Mouse (Mus musculus) gastrocnemius, postnatal 4 days (tissue): Measurements from ENCODE around the gene Cdon. TPM values are rescaled to one million over a fixed set of nuclear protein-coding genes. Genes with fewer than 3 reads are reported as not detected.

Experiments
- DNase-seq, 2 experiments: peaks; one replicate each; pipeline ENCODE4 v3.0.0; 2021 to 2022; ENCODE audit warnings: low spot score in 2 of 2, mixed read lengths in 2 of 2
- total RNA-seq, 2 experiments: library from RNA; stranded (reverse); gene quantifications; 2 replicates each; pipeline ENCODE4 v1.2.3; 2021

Cdon gene
- total RNA-seq, 2 experiments from 2014 or later, result 62.0 to 63.2 TPM

DNA sequence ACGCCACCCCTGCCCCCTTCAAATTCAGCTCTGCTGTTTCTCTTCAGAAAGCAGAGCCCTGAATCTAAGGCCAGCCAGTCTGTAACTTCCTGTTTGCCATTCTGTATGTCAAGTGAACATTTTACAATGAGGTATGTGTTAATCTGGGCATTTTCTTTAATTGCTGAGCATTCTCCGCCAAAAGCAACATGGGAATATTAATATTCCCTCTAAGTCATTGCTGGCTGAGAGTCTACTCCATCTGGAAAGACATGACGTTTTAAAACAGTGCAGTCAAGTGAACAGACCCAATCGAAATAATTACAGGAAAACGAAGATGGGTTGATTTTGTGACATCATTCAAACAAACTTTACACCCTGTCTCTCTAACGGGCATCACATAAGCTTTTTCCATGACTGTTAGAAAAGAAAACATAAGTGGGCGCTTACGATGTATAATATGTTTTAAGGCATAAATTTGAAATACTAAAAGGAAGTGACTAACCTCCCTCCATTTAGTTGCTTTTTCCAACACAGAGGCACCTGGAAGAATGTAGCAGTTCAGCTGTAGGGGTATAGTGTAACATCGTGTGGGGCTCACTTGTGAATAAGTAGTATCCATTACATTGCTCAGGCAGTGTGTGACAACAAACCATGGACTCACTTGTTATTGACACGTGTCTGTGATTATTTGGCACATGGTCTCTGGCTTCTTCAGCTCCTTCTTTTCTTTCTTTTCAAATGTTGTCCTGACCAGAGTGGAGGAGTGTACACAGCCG is 70.4 kb downstream of the Cdon start:
- DNase-seq, result no peak

DNA sequence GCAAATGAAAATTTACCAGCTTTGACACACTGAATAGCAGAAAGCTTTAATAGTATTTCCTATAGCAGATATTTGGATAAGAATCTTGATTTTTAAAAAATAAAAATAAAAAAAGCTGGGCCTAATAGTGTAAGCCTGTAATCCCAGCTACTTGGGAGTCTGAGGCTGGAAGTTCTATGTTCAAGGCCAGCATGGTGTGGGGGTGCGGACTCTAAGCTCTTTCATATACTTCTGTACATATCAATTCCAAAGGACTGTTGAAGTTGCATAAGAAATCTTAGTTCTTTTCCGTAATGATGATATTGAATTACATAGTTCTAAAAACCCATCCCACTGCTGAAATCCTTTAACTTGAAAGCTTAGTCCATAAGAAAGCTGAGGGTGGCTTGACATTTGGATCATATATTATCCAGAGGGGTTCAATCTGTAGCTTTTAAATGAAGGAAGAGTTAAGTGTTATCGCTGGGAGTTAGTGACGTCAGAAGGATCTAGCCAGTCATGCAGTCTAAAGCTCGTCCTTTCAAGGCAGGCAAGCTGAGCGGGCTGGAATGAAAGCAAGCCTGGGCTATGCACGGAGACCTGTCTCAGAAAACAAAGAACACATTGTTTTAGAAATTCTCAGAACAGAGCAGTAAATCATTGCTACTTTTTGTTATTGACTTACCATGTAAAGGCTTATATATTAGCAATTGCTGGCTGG is 72.3 kb downstream of the Cdon start:
- no peak for DNase-seq

DNA sequence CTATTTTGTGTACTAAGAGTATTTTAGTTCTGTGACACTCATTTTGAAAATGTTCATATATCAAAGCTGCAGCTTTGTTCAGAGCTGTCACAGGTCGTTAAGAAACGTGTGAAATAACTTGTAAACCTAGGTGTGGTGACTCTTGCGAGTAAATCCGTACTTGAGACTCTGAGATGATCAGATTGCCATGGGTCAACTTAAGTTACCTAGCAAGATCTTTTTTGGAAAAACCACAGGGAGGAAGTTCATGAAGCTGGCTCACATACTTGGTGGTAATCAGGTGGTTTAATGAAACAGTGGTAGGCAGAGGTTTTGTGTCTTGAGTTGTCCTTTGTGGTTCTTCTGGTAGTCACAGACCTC is 72.8 kb downstream of the Cdon start:
- DNase-seq, result no peak

DNA sequence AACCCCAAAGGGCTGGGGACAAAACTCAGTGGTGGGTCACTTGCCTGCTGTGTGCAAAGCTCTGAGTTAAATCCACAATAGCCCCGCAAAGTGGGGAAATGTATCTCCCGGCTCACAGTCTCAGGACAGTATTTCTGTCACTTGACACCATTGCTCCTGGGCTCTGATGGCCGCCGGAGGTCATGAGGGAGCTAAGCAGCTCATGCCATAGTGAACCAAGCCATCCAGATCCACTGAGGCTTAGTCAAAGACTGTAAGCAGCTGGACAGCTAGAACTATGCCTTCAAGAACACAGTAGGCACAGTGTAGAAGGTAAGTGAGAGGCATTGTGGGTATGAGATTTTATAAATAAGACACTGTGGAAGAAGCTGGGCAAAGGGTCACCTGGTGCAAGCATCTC is 74.0 kb downstream of the Cdon start:
- DNase-seq, result no peak

DNA sequence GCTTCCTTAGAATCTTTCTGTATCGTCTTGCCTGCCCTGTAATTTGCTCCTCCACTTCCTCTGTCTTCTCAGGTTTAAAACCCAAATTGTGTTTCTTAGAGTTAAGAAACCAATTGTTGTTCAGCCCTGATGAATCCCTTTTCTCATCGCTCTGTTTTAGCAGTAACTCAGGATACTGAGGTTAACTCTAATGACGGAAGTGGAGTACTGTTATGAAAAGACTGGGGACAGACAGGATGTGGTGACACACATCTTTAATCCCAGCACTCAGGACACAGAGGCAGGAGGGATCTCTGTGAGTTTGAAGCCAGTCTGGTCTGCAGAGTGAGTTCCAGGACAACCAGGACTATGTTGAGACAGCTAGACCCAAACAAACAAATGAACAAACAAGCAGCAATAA is 74.5 kb downstream of the Cdon start:
- DNase-seq, result no peak

DNA sequence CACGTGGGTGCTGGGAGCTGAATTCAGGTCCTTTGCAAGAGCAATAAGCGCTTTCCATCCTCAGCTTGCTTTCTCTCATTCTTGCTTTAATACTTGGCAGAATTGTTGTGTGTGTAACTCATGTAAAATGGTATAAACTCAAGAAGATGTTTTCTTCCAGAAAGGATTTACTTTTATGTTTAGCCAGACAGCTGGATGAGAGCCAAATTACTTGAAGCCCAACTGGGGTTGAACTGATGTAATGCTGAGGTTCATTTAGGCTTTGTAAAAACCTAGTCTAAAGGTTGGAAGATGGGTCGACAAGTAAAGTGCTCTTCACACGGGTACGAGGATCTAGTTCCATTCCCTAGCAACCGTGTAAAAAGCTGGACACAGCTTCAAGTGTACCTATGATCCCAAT is 79.0 kb downstream of the Cdon start:
- DNase-seq, result no peak

DNA sequence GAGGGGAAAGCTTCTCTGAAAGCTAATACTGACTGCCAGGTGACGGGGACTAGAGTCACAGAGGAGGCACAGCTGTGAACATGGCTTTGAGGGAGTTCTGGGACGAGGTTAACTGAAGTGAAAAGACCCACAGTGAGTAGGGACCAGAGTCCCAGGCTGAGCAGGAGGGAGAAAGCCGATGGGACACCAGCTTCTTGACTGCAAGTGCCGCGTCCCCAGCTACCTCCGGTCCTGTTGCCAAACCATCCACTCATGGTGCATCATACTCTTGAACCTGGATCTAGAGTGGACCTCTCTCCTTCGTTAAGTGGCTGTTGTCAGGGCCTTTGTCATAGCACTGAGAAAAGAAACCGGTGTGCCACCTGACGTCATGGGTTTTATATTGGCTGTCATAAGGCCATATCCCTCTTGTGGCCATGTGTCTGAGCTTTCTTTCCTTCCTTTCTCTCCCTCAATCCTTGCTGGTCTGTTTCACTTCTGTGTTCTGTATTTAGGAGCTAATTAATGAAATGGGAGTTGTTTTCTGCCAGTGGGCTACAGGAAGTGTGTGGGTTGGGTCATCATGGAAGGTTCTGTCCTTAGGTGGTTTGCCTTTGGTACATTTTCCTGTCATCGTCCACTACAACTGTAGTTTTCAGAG is 81.6 kb downstream of the Cdon start:
- DNase-seq, result no peak

DNA sequence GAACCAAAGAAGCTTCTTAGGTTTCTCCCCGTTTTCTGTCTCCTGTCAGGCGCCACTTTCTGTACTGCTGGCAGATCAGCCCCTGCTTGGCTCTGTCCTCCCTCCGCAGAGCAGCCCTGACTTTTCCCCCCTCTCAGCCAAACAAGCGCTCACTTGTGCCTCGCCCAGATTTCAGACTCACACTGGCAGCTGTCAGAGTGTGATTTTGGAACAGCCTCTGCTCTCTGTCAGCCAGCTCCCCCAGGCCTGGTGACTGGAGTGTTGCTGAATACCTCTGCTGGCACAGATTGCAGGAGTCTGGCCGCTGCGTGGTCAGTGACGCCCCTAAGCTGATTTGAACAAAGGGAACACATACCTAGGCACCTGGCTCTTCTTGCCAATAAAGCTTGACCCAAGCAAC is 87.3 kb downstream of the Cdon start:
- peak in 1 of 2 experiments; percentile 61 for DNase-seq

DNA sequence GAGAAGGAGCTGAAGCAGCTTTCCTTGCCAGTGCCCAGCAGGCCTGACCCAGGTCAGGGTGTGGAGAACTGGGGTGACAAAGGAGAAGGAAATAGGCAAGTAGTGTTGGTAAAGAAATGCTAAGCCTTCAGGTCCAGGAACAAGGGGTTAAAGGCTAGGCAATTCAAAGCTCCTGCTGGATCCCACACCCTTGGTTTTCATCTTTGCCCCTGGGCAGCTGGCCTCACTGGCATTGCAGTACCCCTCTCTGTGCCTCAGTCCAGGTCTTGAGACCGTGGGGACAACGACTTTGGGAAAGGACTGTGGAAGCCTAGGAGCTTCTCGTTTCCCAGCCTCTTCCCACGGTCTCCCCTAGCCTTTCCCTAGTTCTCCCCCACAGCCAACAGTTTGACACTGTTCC is 93.0 kb downstream of the Cdon start:
- DNase-seq, result no peak

DNA sequence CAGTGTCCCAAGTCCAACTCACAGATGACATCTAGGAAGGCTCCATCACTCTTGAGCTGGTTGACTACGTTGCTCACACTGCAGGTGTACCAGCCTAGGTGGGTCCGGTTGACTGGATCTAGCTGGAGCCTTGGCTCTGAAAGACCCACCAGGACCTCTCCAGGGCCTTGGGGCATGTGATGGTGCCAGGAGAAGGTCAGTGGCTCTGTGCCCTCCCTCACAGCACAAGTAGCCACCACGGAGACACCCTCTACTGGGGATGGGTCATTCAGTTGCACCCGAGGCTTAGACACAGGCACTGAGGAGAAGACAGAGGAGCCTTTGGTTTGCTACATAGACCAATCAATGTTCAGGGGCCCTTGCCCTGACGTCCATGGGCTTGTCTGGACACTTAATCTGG is 95.3 kb downstream of the Cdon start:
- no peak for DNase-seq

DNA sequence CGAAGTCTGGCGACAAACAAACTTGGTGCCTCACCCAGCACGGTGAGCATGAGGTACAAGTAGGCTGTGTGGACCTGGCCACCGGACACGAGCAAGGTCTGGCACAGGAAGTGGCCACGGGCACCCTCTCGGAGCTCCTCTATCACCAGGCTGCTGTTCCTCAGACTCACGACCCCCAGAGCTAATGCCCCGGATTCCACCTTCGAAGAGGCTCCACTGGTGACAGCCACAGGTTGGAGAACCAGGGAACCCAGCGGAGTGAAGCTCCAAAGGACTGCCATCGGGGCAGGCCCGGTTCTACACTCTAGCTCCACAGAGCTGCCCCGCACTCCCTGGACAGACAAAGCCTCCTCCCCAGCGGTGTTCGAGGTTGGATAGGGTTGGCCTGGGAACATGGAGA is 95.8 kb downstream of the Cdon start:
- no peak for DNase-seq

DNA sequence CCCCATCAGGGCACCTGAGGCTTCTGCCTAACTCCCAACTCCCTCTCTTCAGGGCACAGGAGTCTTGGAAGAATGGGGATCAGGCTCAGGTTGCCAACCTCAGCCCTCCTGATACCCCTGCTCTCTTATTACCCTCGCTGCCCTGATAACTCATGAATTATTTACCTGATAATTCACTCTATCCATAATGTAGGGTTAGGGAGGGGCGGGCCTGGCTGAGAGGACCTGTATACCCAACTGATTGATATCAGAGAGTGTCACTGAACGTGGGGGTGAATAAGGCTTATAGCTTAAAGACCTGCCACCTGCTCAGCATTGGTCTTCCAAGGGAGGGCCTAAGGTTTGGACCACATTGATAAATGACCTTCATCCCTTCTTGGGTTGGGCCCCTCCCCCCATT is 97.2 kb downstream of the Cdon start, which contains the start of gene Gm1113:
Gene Gm1113 (minus strand): TSS at position 101 of the 400 bp plus-strand sequence.
- no peak for DNase-seq

DNA sequence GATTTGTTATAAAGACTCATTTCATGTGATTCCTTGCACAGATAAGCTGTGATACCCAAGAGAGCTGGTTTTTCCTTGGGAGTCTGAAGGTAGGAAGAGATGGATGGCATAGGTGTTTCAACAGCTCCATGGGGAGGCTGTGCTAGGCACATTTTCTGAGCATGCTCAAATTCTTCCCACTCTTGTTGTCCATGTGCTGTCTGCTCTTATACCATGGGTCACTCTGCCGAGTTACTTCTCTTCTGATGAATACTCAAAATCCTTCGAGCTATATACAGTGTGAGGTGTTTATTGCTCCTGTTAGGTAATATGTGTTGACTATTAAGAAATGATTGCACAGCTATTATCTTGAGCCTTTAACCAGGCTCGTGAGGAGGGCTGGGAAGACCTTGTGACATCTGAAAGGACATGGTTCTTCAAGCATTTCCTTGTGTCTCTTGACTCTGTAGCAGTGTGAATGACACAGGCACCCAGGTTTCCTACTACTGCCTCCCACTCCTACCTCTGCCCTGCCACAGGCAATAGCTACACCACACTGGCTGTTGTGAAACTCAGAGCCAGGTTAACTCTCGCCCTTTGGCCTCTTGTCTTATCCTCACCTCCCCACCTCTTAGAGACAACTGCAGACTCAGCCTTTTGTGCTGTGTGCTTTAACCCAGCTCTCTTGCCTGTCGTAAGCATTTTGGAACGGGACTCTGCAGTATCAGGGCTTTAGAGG is 99.9 kb downstream of the Cdon start:
- no peak for DNase-seq

DNA sequence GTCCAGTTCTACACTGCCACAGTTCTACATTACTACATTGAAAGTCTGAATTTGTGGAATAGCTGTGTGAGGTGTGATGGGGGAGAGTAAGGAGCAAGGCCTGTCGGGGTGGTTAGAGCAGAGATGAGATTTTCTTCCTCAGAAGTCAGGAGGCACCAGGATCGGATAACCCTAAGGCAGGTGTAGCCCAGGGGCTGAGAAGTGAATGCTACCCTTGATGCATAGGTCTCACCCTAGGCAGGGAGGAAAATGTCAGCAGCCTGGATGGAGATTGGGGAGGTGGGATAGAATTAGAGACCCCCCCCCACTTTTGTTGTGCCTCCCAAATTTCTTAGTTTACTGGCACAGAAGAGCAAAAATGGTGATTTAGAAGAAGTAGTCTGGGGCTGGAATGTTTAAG is 101.3 kb downstream of the Cdon start:
- no peak for DNase-seq

DNA sequence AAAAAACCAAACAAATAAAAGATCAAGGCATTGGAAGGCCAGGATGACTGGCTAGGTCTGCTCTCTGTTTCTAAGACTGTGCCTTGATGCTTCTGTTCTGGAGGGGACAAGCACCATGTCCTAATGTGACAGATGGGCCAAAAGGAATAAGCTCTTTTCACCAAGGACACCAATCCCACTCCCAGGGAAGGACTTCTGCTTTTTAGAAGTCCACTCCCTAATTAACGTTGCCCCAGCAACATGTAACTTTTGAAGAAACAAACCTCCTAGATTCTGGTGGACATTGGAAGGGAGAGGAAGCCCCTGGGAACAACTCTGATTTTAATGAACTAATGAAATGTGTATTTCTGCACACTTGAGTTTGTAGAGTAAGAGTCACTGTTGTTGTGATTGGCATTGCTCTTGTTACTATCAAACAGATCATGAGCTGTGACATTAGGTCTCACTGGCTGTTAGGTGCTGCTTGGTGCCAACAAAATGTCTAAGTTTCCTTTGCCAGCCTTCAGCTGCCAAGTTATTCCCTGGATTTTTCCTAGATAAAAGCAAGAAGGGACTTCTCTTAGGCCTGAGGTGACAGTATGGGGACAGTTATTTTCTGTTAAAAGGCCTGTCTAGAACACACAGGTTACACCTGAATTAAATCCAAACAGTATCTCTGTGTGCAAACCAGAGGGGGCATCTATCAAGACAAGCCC is 102.0 kb downstream of the Cdon start:
- no peak for DNase-seq

DNA sequence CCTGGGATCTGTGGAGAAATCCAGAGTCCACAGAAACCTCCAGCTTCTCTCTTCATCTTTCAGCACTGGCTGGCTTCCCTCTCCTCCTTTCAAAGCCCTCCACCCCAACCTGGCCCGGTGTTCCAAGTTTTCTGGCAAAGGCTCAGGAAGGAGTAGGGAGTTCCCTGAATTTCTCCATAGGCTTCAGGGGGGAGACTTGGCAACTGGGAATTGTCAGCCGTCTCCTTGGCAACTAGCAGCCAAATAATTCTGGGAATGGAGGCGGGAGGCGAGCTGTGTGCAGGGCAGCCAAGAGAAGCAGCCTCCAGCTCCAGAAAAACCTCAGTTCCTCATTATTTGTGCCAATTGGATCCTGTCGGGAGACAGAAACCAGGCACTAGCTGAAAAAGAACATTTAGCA is 102.6 kb downstream of the Cdon start:
- DNase-seq, result peak in 1 of 2 experiments; percentile 44

DNA sequence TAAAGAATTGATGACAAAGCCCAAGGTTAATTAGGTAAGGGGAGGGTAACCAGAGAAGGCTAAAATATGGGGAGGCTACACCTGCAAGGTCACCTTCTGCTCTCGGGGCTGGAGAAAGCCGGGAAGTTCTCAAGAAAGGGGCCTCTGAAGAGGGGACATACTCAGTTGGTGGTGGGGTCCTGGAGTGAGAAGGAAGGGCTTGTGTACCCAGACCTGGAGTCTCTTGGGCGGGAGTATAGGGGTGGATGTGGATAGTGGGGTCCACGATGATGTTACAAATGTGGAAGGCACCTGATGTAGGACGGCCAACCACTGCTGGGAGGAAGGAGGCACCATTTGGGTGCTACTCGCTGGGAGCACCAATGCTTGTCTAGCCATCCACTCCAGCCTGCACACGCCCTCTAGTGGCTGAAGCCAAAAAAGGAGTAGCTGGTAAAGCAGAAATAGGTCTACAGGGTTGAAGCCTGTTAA is 103.0 kb downstream of the Cdon start:
- peak; percentile 51 to 71 for DNase-seq

DNA sequence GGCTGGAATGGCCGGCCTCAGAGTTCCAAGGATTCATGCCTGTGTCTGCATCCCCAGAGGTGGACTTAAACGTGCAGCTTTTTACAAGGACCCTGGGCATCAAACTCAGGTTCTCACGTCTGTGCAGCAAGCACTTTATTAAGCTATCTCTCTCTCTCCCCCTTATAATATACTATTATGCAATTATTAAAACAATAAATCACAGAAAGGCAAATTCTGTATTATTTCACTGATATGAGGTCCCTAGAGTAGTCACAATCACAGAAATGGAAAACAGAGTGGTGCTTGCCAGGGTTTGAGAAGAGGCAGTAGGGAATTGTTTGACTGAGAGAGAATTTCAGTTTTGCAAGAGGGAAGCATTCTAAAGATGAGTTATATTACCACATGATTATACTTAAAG is 108.2 kb downstream of the Cdon start:
- DNase-seq, result no peak

DNA sequence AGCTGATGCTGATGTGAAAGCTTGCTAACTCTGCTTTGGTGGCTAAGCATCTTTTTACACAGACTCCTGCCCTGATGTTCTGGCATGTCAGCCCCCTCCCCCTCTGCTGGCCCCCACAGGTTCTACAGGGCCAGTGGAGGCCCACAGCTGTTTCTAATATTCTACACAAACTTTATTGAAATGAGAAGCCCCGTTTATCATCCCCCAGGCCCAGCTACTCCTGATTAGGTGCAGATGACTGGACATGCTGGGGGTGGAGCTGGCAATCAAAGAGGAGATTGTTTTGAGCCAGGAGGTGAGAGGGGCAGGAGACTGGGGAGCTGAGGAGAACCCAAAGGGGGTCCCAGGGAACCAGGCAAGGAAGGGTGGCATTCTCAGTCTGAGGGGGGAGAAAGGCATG is 108.9 kb downstream of the Cdon start:
- no peak for DNase-seq

DNA sequence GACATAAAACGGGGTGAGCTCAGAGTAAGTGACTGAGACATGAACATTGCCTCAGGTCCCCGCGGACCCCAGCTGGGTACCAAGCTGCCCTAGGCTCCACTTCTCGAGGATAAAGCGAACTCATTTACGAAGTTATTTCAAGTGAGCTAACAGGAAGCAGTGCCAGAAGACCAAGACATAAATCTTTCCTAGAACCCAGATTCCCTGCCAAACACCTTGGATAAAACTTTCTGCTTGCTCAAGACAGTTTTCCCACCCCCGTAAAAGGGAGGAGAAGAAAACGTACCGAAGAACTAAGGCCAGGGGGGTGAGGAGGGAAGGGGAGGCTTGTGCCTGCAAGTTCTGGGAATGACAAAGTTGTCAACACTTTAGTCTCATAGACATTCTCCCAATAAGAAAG is 112.3 kb downstream of the Cdon start:
- DNase-seq, result no peak

DNA sequence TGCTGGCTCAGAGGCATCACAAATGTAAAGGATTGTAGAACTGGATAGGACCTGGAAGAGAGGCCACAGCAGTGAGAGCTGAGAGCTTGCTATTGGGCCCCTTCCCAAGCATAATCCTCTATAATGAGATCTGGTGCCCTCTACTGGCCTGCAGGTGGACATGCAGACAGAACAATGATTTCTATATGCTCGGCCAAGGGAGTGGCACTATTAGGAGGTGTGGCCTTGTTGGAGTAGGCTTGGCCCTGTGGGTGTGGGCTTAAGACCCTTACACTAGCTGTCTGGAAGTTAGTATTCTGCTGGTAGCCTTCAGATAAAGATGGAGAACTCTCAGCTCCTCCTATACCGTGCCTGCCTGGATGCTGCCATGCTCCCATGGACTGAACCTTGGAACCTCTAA is 114.2 kb downstream of the Cdon start:
- peak in 1 of 2 experiments; percentile 38 for DNase-seq
